Mouse (Mus musculus): Measurements from ENCODE around the gene Tbc1d23. TPM values are rescaled to one million over a fixed set of nuclear protein-coding genes. Genes with fewer than 3 reads are reported as not detected.

Tbc1d23 gene
- polyA plus RNA-seq, 1 experiment from 2014 or later, result 20.5 TPM

DNA sequence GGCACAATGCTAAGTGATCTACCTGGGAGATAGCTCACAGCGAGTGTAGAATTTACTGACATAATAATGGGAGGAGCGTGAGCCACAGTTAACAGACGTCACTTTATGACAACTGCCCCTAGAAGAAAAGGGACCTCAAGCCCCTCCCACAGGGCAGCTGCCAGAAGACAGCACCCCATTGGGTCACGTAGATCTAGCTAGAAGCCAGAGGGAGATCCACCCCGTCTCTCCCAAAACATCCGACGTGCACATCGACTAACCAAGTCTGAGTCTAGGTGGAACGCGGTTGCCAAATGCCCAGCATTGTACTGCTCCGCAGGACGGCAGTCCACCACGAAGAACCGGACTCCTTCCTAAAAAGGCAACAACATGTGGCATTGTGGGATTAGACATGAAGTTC lies 40.1 kb downstream of the Tbc1d23 start:
- Histone ChIP-seq H3K27ac (ENCODE audit: low read depth, low read length) (no peak overlapping the region), H3K4me2 (no peak overlapping the region), H3K27me3 (ENCODE audit: control insufficient read depth, insufficient read depth, low read length) (no peaks in the 10 kb centered on the region), H3K9ac (ENCODE audit: low read depth, low read length) (no peak overlapping the region), H3K4me3 (ENCODE audit: low read depth, low read length) (no peak overlapping the region), H3K4me1 (ENCODE audit: control insufficient read depth, insufficient read depth, low read length) (no peaks in the 10 kb centered on the region), H3K9me3 (replicated peaks; ENCODE audit: control insufficient read depth, low read length) (no peaks in the 10 kb centered on the region), H3K36me3 (ENCODE audit: control insufficient read depth, insufficient read depth, low read length) (peaks cover 8% of the 10 kb centered on the region; the same call in 1 of the 2 replicates)
- ATAC-seq (replicated peaks; ENCODE audit: insufficient number of reproducible peaks, low FRiP score, low TSS enrichment), result no peak
- 92% methylated on average over 14 of the region's 14 CpGs for WGBS (ENCODE audit: insufficient replicate concordance)

DNA sequence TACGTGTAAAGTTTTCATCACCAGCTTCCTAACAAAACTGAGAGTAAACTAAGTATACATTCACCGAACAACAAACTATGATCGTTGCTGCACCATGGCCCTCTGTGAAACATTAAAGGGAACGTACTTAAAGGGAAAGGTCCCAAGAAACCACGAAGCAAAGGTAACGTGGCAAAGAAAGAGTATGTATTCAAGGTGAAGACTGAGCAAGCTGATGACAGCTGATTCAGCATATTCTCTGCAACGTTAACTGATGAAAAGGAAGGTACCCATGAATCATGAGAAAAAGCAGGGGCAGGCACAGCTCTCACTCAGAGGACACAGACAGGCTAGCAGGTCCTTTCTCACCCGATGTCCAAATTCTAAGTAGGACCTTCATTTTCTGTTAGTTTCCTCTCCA lies 40.9 kb downstream of the Tbc1d23 start:
- Histone ChIP-seq H3K9me3 (replicated peaks; ENCODE audit: control insufficient read depth, low read length) (no peaks in the 10 kb centered on the region), H3K4me1 (ENCODE audit: control insufficient read depth, insufficient read depth, low read length) (no peaks in the 10 kb centered on the region), H3K4me3 (ENCODE audit: low read depth, low read length) (no peak overlapping the region), H3K27me3 (ENCODE audit: control insufficient read depth, insufficient read depth, low read length) (no peaks in the 10 kb centered on the region), H3K36me3 (ENCODE audit: control insufficient read depth, insufficient read depth, low read length) (peaks cover 8% of the 10 kb centered on the region; the same call in 1 of the 2 replicates), H3K9ac (ENCODE audit: low read depth, low read length) (no peak overlapping the region), H3K4me2 (no peak overlapping the region), H3K27ac (ENCODE audit: low read depth, low read length) (no peak overlapping the region)
- 82% methylated on average over 8 of the region's 8 CpGs for WGBS (ENCODE audit: insufficient replicate concordance)
- no peak for ATAC-seq (replicated peaks; ENCODE audit: insufficient number of reproducible peaks, low FRiP score, low TSS enrichment)

DNA sequence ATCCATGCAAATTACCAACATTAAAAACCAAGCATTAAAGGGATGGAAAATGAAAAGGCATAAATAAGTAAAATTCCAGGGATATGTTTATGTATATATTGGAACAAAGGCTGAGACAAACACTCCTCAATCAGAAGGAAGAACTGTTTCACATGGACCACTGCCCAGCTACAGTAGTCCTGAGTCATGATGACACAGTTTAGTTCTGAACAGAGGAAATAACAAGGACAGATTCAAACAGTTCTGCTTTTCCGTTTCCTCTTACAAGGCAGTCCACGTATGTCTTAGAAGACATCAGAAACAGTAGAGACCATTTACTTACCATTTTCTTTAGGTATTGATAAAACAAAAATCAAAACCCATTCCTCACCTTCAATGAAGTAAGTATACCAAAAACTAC lies 41.8 kb downstream of the Tbc1d23 start:
- 76% methylated on average over 2 of the region's 2 CpGs for WGBS (ENCODE audit: insufficient replicate concordance)

DNA sequence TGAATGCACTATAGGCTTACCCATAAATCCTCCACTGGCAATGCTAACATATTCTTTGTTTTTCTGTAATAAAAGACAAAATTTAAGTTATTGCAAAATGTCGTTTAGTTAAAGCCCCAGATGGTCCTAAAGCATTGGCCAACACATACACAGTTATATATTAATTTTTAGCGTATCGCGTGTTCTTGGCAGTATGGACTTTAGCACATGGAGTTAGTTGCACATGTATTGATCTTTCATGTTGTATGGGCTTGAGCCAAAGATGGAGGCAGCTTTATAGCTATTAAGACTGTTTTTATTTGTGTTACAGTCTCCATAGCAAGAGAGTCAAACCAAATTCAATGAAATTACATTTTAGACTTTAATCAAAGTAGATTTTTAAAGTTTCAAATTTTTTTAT lies 44.7 kb downstream of the Tbc1d23 start:
- ATAC-seq (replicated peaks; ENCODE audit: insufficient number of reproducible peaks, low FRiP score, low TSS enrichment), result no peak
- 93% methylated on average over 4 of the region's 4 CpGs for WGBS (ENCODE audit: insufficient replicate concordance)

More for the DNA sequence above, 41.8 kb downstream of the Tbc1d23 start:
- Histone ChIP-seq H3K27ac (ENCODE audit: low read depth, low read length) (no peak overlapping the region), H3K36me3 (ENCODE audit: control insufficient read depth, insufficient read depth, low read length) (peaks cover 8% of the 10 kb centered on the region; the same call in 1 of the 2 replicates), H3K4me1 (ENCODE audit: control insufficient read depth, insufficient read depth, low read length) (no peaks in the 10 kb centered on the region), H3K4me2 (no peak overlapping the region), H3K9me3 (replicated peaks; ENCODE audit: control insufficient read depth, low read length) (no peaks in the 10 kb centered on the region), H3K27me3 (ENCODE audit: control insufficient read depth, insufficient read depth, low read length) (no peaks in the 10 kb centered on the region), H3K4me3 (ENCODE audit: low read depth, low read length) (no peak overlapping the region), H3K9ac (ENCODE audit: low read depth, low read length) (no peak overlapping the region)
- ATAC-seq (replicated peaks; ENCODE audit: insufficient number of reproducible peaks, low FRiP score, low TSS enrichment), result no peak

DNA sequence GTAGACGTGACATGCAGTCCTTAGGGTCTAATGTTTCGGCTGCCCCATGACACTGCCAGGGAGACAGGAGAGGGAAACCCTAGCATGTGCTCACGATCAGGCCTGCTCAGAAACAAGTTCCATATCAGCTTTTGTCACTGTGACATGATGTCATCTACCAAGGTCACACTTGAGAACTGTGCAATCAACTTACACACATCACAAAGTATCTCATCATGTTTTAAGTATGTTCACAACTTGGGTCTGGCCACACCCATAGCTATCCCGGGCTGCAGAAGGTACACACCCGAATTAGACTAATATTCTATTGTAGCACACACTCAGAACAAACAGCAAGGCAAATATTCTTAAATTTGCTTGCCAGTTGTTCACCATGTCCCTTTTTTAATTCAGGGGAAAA lies 49.3 kb downstream of the Tbc1d23 start:
- H3K9me3 ChIP-seq (replicated peaks; ENCODE audit: control insufficient read depth, low read length), result no peaks in the 10 kb centered on the region
- H3K27me3 ChIP-seq (ENCODE audit: control insufficient read depth, insufficient read depth, low read length), result no peaks in the 10 kb centered on the region
- no peak overlapping the region for H3K4me2 ChIP-seq
- H3K36me3 ChIP-seq (ENCODE audit: control insufficient read depth, insufficient read depth, low read length), result peaks cover 11% of the 10 kb centered on the region; the same call in 1 of the 2 replicates
- 81% methylated on average over 5 of the region's 5 CpGs for WGBS (ENCODE audit: insufficient replicate concordance)
- ATAC-seq (replicated peaks; ENCODE audit: insufficient number of reproducible peaks, low FRiP score, low TSS enrichment), result no peak
- no peak overlapping the region for H3K4me3 ChIP-seq (ENCODE audit: low read depth, low read length)
- H3K4me1 ChIP-seq (ENCODE audit: control insufficient read depth, insufficient read depth, low read length), result no peaks in the 10 kb centered on the region
- H3K27ac ChIP-seq (ENCODE audit: low read depth, low read length), result no peak overlapping the region
- no peak overlapping the region for H3K9ac ChIP-seq (ENCODE audit: low read depth, low read length)

More for the DNA sequence above, 44.7 kb downstream of the Tbc1d23 start:
- Histone ChIP-seq H3K27me3 (ENCODE audit: control insufficient read depth, insufficient read depth, low read length) (no peaks in the 10 kb centered on the region), H3K4me3 (ENCODE audit: low read depth, low read length) (no peak overlapping the region), H3K4me2 (no peak overlapping the region), H3K27ac (ENCODE audit: low read depth, low read length) (no peak overlapping the region), H3K36me3 (ENCODE audit: control insufficient read depth, insufficient read depth, low read length) (peaks cover 12% of the 10 kb centered on the region; the same call in 1 of the 2 replicates), H3K9ac (ENCODE audit: low read depth, low read length) (no peak overlapping the region), H3K9me3 (replicated peaks; ENCODE audit: control insufficient read depth, low read length) (no peaks in the 10 kb centered on the region), H3K4me1 (ENCODE audit: control insufficient read depth, insufficient read depth, low read length) (no peaks in the 10 kb centered on the region)

DNA sequence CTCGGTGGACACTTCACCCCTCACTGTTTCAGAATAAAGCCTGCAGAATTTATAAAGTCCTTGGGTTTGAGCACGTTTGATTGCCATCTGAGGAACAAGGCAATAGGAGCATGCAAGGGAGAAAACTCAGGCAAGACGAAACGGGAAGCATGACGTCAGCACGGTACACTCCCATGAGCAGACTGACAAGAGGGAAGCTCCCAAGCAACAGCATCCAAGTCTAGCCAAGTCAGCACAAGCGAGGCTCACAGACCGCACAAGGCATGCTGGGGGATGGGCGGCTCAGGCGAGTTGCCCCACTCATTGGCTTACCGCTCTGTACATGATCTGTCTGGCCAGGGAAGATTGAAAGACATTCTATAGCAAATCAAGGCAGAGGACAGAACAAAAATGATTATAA lies 50.1 kb downstream of the Tbc1d23 start:
- Histone ChIP-seq H3K4me1 (ENCODE audit: control insufficient read depth, insufficient read depth, low read length) (no peaks in the 10 kb centered on the region), H3K4me3 (ENCODE audit: low read depth, low read length) (no peak overlapping the region), H3K9ac (ENCODE audit: low read depth, low read length) (no peak overlapping the region), H3K27ac (ENCODE audit: low read depth, low read length) (no peak overlapping the region), H3K4me2 (no peak overlapping the region), H3K9me3 (replicated peaks; ENCODE audit: control insufficient read depth, low read length) (no peaks in the 10 kb centered on the region), H3K36me3 (ENCODE audit: control insufficient read depth, insufficient read depth, low read length) (peaks cover 12% of the 10 kb centered on the region; the same call in 1 of the 2 replicates), H3K27me3 (ENCODE audit: control insufficient read depth, insufficient read depth, low read length) (no peaks in the 10 kb centered on the region)
- ATAC-seq (replicated peaks; ENCODE audit: insufficient number of reproducible peaks, low FRiP score, low TSS enrichment), result no peak
- 81% methylated on average over 11 of the region's 11 CpGs for WGBS (ENCODE audit: insufficient replicate concordance)

DNA sequence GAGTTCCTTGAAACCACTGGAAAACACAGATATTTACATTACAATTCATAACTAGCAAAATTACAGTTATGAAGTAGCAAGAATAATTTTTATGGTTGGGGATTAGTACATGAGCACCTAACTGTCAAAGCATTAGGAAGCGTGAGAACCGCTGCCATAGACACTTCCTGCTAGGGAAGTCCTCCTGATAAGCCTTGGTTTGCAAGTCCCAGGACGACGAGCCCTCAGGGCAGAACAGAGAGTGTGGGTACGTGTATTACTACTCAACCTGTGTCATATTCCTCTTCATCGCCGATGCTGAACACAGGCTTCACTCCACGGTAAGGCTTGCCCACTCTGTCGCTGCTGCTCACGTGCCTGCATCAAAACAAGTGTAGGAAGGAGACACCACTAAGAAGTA lies 53.6 kb downstream of the Tbc1d23 start:
- no peak overlapping the region for H3K4me3 ChIP-seq (ENCODE audit: low read depth, low read length)
- H3K9me3 ChIP-seq (replicated peaks; ENCODE audit: control insufficient read depth, low read length), result no peaks in the 10 kb centered on the region
- no peaks in the 10 kb centered on the region for H3K4me1 ChIP-seq (ENCODE audit: control insufficient read depth, insufficient read depth, low read length)
- H3K4me2 ChIP-seq, result no peak overlapping the region
- no peak overlapping the region for H3K9ac ChIP-seq (ENCODE audit: low read depth, low read length)
- no peak for ATAC-seq (replicated peaks; ENCODE audit: insufficient number of reproducible peaks, low FRiP score, low TSS enrichment)
- H3K36me3 ChIP-seq (ENCODE audit: control insufficient read depth, insufficient read depth, low read length), result peaks cover 8% of the 10 kb centered on the region; the same call in 1 of the 2 replicates
- no peaks in the 10 kb centered on the region for H3K27me3 ChIP-seq (ENCODE audit: control insufficient read depth, insufficient read depth, low read length)
- H3K27ac ChIP-seq (ENCODE audit: low read depth, low read length), result no peak overlapping the region
- WGBS (ENCODE audit: insufficient replicate concordance), result 75% methylated on average over 10 of the region's 10 CpGs

DNA sequence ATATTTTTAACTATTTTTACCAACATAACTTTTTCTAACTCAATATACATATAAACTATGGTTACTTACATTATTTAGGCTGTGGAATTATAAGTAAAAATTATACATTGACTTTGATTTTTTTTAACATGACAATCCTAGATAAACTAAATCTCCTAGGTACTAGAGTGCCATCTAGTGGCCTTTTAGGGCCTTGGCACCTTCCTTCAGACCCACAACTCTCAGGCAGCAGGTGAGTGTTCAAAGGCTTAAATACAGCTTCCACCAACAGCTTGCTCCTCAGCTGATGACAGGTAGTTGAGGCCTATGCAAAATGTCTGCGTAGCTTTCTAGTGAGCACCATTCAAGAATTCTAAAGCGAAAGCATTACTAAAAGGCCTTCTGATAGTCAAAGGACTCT lies 54.0 kb downstream of the Tbc1d23 start:
- Histone ChIP-seq H3K27me3 (ENCODE audit: control insufficient read depth, insufficient read depth, low read length) (no peaks in the 10 kb centered on the region), H3K4me3 (ENCODE audit: low read depth, low read length) (no peak overlapping the region), H3K27ac (ENCODE audit: low read depth, low read length) (no peak overlapping the region), H3K9ac (ENCODE audit: low read depth, low read length) (no peak overlapping the region), H3K4me1 (ENCODE audit: control insufficient read depth, insufficient read depth, low read length) (no peaks in the 10 kb centered on the region), H3K4me2 (no peak overlapping the region), H3K9me3 (replicated peaks; ENCODE audit: control insufficient read depth, low read length) (no peaks in the 10 kb centered on the region), H3K36me3 (ENCODE audit: control insufficient read depth, insufficient read depth, low read length) (peaks cover 5% of the 10 kb centered on the region; the same call in 1 of the 2 replicates)
- 58% methylated on average over 2 of the region's 2 CpGs for WGBS (ENCODE audit: insufficient replicate concordance)
- no peak for ATAC-seq (replicated peaks; ENCODE audit: insufficient number of reproducible peaks, low FRiP score, low TSS enrichment)

DNA sequence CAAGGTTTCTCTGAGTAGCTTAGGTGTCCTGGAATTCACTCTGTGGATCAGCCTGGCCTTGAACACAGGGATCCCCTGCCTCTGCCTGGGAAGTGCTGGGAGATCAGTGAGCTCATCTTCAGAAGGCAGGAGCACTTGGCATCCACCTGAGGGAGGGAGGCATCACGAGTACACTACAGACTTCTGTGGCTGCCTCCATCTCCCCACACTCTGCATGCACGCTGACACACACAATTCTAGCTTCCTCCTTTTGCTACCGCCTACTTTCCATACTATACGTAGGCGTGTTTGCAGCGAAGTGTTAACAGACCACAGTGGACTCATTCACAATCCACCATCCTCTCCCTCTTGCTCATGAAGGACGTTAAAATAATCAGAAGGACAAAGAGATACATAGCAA lies 55.0 kb downstream of the Tbc1d23 start:
- ATAC-seq (replicated peaks; ENCODE audit: insufficient number of reproducible peaks, low FRiP score, low TSS enrichment), result no peak
- peaks cover 5% of the 10 kb centered on the region; the same call in 1 of the 2 replicates for H3K36me3 ChIP-seq (ENCODE audit: control insufficient read depth, insufficient read depth, low read length)
- H3K4me2 ChIP-seq, result no peak overlapping the region
- no peaks in the 10 kb centered on the region for H3K4me1 ChIP-seq (ENCODE audit: control insufficient read depth, insufficient read depth, low read length)
- H3K27ac ChIP-seq (ENCODE audit: low read depth, low read length), result no peak overlapping the region
- no peak overlapping the region for H3K9ac ChIP-seq (ENCODE audit: low read depth, low read length)
- H3K4me3 ChIP-seq (ENCODE audit: low read depth, low read length), result no peak overlapping the region
- H3K9me3 ChIP-seq (replicated peaks; ENCODE audit: control insufficient read depth, low read length), result no peaks in the 10 kb centered on the region
- WGBS (ENCODE audit: insufficient replicate concordance), result 84% methylated on average over 7 of the region's 7 CpGs
- H3K27me3 ChIP-seq (ENCODE audit: control insufficient read depth, insufficient read depth, low read length), result no peaks in the 10 kb centered on the region
